Mouse (Mus musculus): ENCODE results near the gene Skiv2l. TPM values are rescaled to one million over a fixed set of nuclear protein-coding genes. Genes with fewer than 3 reads are reported as not detected.
A peak's percentile ranks its signal among the peaks of the same experiment; 100 is the strongest.
"Not testable (repeated sequence)": the region's sequence is repeated elsewhere in the genome, so short reads cannot be mapped to it uniquely, and the experiment has no call there.

Skiv2l gene
- total RNA-seq, 1 experiment, result 40.5 TPM

DNA sequence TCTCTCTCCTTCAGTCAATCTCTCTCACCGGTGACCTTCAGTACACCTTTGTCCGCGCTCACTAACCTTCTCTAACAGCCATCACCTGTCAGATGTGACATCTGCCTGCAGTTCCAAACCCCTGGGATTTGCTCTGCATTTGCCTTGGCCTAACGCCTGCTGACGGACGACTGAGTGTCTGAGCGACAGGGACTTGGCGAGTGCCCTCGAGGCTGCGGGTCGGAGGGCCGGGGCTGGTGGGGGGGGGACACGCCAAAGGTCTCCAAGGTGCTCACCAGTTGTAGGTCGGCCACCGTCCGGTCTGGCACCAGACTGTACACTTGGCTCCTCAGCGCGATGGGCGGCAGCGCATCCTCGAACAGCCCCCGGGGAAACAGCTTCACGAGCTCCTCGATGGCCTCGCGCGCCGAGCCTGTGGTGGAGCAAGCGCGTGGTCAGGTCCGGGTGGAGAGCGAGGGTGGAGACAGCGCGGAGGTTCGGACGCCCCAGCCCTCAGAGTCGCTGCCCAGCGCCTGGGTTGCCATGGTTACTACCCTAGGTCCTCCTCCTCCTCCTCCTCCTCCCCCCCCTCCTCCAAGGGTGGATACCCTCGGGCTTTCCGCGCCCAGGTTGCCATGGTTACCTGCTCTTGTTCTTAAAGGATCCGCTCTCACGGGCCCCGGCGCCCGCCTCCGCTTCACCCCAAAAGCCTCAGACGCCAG lies 13.7 kb downstream of the Skiv2l start:
- H3K4me1 ChIP-seq (ENCODE audit: control insufficient read depth in 2 of 2, insufficient read depth in 2 of 2, low read length in 2 of 2, poor library complexity in 1 of 2), result peaks cover 0 to 6% of the 10 kb centered on the region in 2 experiments; a peak in 1 of 4 replicates
- in situ Hi-C loops (cut with MboI; ENCODE audit: low sequenced_read_pairs in 2 of 2, unreplicated experiment in 2 of 2), result no loop called here
- TF ChIP-seq CHD2 (IDR thresholded peaks at IDR 0.05; ENCODE audit: low read depth, low read length) (no peak), ZC3H11A (IDR thresholded peaks at IDR 0.05; ENCODE audit: borderline replicate concordance, low read depth, low read length) (no peak), ZNF384 (IDR thresholded peaks at IDR 0.05; ENCODE audit: low read depth, low read length) (no peak), MAFK (IDR thresholded peaks at IDR 0.05; ENCODE audit: insufficient read depth, low read depth, low read length) (no peak), HCFC1 (IDR thresholded peaks at IDR 0.05; ENCODE audit: borderline replicate concordance, insufficient read depth, low read length) (no peak)
- peaks cover 29% of the 10 kb centered on the region for H3K36me3 ChIP-seq (ENCODE audit: control insufficient read depth, insufficient read depth, low read length, poor library complexity, severe bottlenecking)
- no peaks in the 10 kb centered on the region for H3K9me3 ChIP-seq (ENCODE audit: control insufficient read depth, insufficient read depth, low read depth, low read length)
- no peak overlapping the region for H3K27ac ChIP-seq (ENCODE audit: insufficient read depth, low read depth, low read length, poor library complexity, severe bottlenecking)
- peak overlapping the region; percentile 82 to 84 for H3K4me3 ChIP-seq (ENCODE audit: insufficient read depth in 1 of 2, low read depth in 1 of 2, low read length in 2 of 2, poor library complexity in 1 of 2, severe bottlenecking in 1 of 2)
- DNase-seq (ENCODE audit: low read depth, low spot score), result peak; percentile 53
- peak overlapping the region; percentile 80 for H3K9ac ChIP-seq (ENCODE audit: insufficient read depth, low read depth, low read length, poor library complexity, severe bottlenecking)

GRCm38 (mm10) chr17:34830776-34831175 lies 19.2 kb downstream of the Skiv2l start:
- H3K4me1 ChIP-seq (ENCODE audit: control insufficient read depth in 2 of 2, insufficient read depth in 2 of 2, low read length in 2 of 2, poor library complexity in 1 of 2); in situ Hi-C loops (cut with MboI; ENCODE audit: low sequenced_read_pairs in 2 of 2, unreplicated experiment in 2 of 2); H3K27ac ChIP-seq (ENCODE audit: insufficient read depth, low read depth, low read length, poor library complexity, severe bottlenecking); H3K36me3 ChIP-seq (ENCODE audit: control insufficient read depth, insufficient read depth, low read length, poor library complexity, severe bottlenecking); H3K9me3 ChIP-seq (ENCODE audit: control insufficient read depth, insufficient read depth, low read depth, low read length); DNase-seq (ENCODE audit: low read depth, low spot score); H3K4me3 ChIP-seq (ENCODE audit: insufficient read depth in 1 of 2, low read depth in 1 of 2, low read length in 2 of 2, poor library complexity in 1 of 2, severe bottlenecking in 1 of 2); H3K9ac ChIP-seq (ENCODE audit: insufficient read depth, low read depth, low read length, poor library complexity, severe bottlenecking): not testable (repeated sequence)

DNA sequence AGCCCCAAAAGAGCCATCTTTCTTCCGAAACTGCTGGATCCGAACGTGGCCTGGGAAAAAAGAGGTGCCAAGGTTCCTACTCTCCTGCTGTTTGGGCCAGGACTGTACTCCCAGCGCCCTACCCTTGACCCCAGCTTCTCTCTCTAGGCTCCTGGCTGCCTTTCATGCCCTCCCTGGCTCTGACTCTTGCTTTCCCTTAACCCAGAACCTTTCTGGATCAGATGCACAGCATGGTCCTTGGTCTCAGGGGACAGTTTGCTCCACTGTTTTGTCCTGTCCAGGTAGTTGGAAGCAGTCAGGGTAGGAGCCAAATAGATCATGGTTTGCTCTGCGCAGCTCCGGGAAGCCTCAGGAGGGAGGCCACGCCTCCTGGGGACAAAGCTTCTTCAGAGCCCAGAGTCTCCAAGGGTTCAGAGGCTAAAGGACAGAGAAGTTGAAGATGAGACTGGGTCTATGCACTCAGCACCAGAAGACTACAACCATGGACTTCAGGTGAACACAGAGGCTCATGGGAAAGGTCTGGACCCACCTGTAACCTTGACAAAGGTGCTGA lies 35.1 kb downstream of the Skiv2l start:
- in situ Hi-C loops (cut with MboI; ENCODE audit: low sequenced_read_pairs in 2 of 2, unreplicated experiment in 2 of 2), result no loop called here
- no peaks in the 10 kb centered on the region for H3K9me3 ChIP-seq (ENCODE audit: control insufficient read depth, insufficient read depth, low read depth, low read length)
- DNase-seq (ENCODE audit: low read depth, low spot score), result no peak
- H3K36me3 ChIP-seq (ENCODE audit: control insufficient read depth, insufficient read depth, low read length, poor library complexity, severe bottlenecking), result no peaks in the 10 kb centered on the region
- 0 out of 4 replicates have a peak, but pooled peaks cover 0 to 2% of the 10 kb centered on the region in 2 experiments for H3K4me1 ChIP-seq (ENCODE audit: control insufficient read depth in 2 of 2, insufficient read depth in 2 of 2, low read length in 2 of 2, poor library complexity in 1 of 2)
- no peak overlapping the region for H3K4me3 ChIP-seq (ENCODE audit: insufficient read depth in 1 of 2, low read depth in 1 of 2, low read length in 2 of 2, poor library complexity in 1 of 2, severe bottlenecking in 1 of 2)
- H3K9ac ChIP-seq (ENCODE audit: insufficient read depth, low read depth, low read length, poor library complexity, severe bottlenecking), result no peak overlapping the region
- H3K27ac ChIP-seq (ENCODE audit: insufficient read depth, low read depth, low read length, poor library complexity, severe bottlenecking), result no peak overlapping the region
- no peak for TF ChIP-seq CHD2 (IDR thresholded peaks at IDR 0.05; ENCODE audit: low read depth, low read length)
- no peak for TF ChIP-seq HCFC1 (IDR thresholded peaks at IDR 0.05; ENCODE audit: borderline replicate concordance, insufficient read depth, low read length)
- no peak for TF ChIP-seq ZNF384 (IDR thresholded peaks at IDR 0.05; ENCODE audit: low read depth, low read length)
- TF ChIP-seq ZC3H11A (IDR thresholded peaks at IDR 0.05; ENCODE audit: borderline replicate concordance, low read depth, low read length), result no peak
- no peak for TF ChIP-seq MAFK (IDR thresholded peaks at IDR 0.05; ENCODE audit: insufficient read depth, low read depth, low read length)

- H3K9me3 ChIP-seq (ENCODE audit: control insufficient read depth, insufficient read depth, low read depth, low read length); in situ Hi-C loops (cut with MboI; ENCODE audit: low sequenced_read_pairs in 2 of 2, unreplicated experiment in 2 of 2): not testable (repeated sequence)
- peak; percentile 40 for DNase-seq (ENCODE audit: low read depth, low spot score)
Measured at GRCm38 (mm10) chr17:34813747-34814146, 36.3 kb downstream of the Skiv2l start.

GRCm38 (mm10) chr17:34811275-34811674 lies 38.7 kb downstream of the Skiv2l start:
- DNase-seq (ENCODE audit: low read depth, low spot score), result no peak
- no peak overlapping the region for H3K27ac ChIP-seq (ENCODE audit: insufficient read depth, low read depth, low read length, poor library complexity, severe bottlenecking)
- H3K4me3 ChIP-seq (ENCODE audit: insufficient read depth in 1 of 2, low read depth in 1 of 2, low read length in 2 of 2, poor library complexity in 1 of 2, severe bottlenecking in 1 of 2), result no peak overlapping the region
- 0 out of 4 replicates have a peak, but pooled peaks cover 0 to 2% of the 10 kb centered on the region in 2 experiments for H3K4me1 ChIP-seq (ENCODE audit: control insufficient read depth in 2 of 2, insufficient read depth in 2 of 2, low read length in 2 of 2, poor library complexity in 1 of 2)
- no peaks in the 10 kb centered on the region for H3K9me3 ChIP-seq (ENCODE audit: control insufficient read depth, insufficient read depth, low read depth, low read length)
- H3K36me3 ChIP-seq (ENCODE audit: control insufficient read depth, insufficient read depth, low read length, poor library complexity, severe bottlenecking), result no peaks in the 10 kb centered on the region
- no peak overlapping the region for H3K9ac ChIP-seq (ENCODE audit: insufficient read depth, low read depth, low read length, poor library complexity, severe bottlenecking)
- in situ Hi-C loops (cut with MboI; ENCODE audit: low sequenced_read_pairs in 2 of 2, unreplicated experiment in 2 of 2), result no loop called here
- TF ChIP-seq CHD2 (IDR thresholded peaks at IDR 0.05; ENCODE audit: low read depth, low read length), result no peak
- TF ChIP-seq ZNF384 (IDR thresholded peaks at IDR 0.05; ENCODE audit: low read depth, low read length), result no peak
- TF ChIP-seq MAFK (IDR thresholded peaks at IDR 0.05; ENCODE audit: insufficient read depth, low read depth, low read length), result no peak
- TF ChIP-seq HCFC1 (IDR thresholded peaks at IDR 0.05; ENCODE audit: borderline replicate concordance, insufficient read depth, low read length), result no peak
- no peak for TF ChIP-seq ZC3H11A (IDR thresholded peaks at IDR 0.05; ENCODE audit: borderline replicate concordance, low read depth, low read length)

More at GRCm38 (mm10) chr17:34813747-34814146, 36.3 kb downstream of the Skiv2l start:
- H3K27ac ChIP-seq (ENCODE audit: insufficient read depth, low read depth, low read length, poor library complexity, severe bottlenecking); H3K4me3 ChIP-seq (ENCODE audit: insufficient read depth in 1 of 2, low read depth in 1 of 2, low read length in 2 of 2, poor library complexity in 1 of 2, severe bottlenecking in 1 of 2); H3K4me1 ChIP-seq (ENCODE audit: control insufficient read depth in 2 of 2, insufficient read depth in 2 of 2, low read length in 2 of 2, poor library complexity in 1 of 2); H3K9ac ChIP-seq (ENCODE audit: insufficient read depth, low read depth, low read length, poor library complexity, severe bottlenecking); H3K36me3 ChIP-seq (ENCODE audit: control insufficient read depth, insufficient read depth, low read length, poor library complexity, severe bottlenecking): not testable (repeated sequence)

- DNase-seq (ENCODE audit: low read depth, low spot score); in situ Hi-C loops (cut with MboI; ENCODE audit: low sequenced_read_pairs in 2 of 2, unreplicated experiment in 2 of 2); H3K36me3 ChIP-seq (ENCODE audit: control insufficient read depth, insufficient read depth, low read length, poor library complexity, severe bottlenecking); H3K9me3 ChIP-seq (ENCODE audit: control insufficient read depth, insufficient read depth, low read depth, low read length); H3K27ac ChIP-seq (ENCODE audit: insufficient read depth, low read depth, low read length, poor library complexity, severe bottlenecking); H3K9ac ChIP-seq (ENCODE audit: insufficient read depth, low read depth, low read length, poor library complexity, severe bottlenecking); H3K4me3 ChIP-seq (ENCODE audit: insufficient read depth in 1 of 2, low read depth in 1 of 2, low read length in 2 of 2, poor library complexity in 1 of 2, severe bottlenecking in 1 of 2); H3K4me1 ChIP-seq (ENCODE audit: control insufficient read depth in 2 of 2, insufficient read depth in 2 of 2, low read length in 2 of 2, poor library complexity in 1 of 2): not testable (repeated sequence)
Measured at GRCm38 (mm10) chr17:34810811-34811210, 39.2 kb downstream of the Skiv2l start.

DNA sequence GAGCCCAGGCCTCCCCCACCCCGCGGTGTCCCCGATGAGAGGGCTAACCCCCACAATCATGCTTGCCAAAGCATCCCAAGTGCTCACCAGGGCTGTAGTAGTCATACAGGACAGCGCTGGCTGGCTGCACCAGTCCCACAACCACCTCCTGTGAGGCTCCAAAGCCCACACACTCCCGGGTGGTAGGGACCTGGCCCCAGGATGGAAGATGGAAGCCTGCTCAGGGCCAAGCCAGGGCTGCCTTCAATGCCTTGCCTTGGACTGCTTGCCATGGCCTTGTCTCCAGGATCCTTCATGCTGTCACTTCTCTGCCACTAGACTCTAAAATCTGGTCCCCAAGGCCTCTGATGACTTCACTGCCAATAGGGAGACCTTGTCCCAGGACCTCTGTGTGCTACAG lies 39.6 kb downstream of the Skiv2l start:
- H3K36me3 ChIP-seq (ENCODE audit: control insufficient read depth, insufficient read depth, low read length, poor library complexity, severe bottlenecking); H3K9me3 ChIP-seq (ENCODE audit: control insufficient read depth, insufficient read depth, low read depth, low read length); H3K9ac ChIP-seq (ENCODE audit: insufficient read depth, low read depth, low read length, poor library complexity, severe bottlenecking); H3K4me3 ChIP-seq (ENCODE audit: insufficient read depth in 1 of 2, low read depth in 1 of 2, low read length in 2 of 2, poor library complexity in 1 of 2, severe bottlenecking in 1 of 2); H3K27ac ChIP-seq (ENCODE audit: insufficient read depth, low read depth, low read length, poor library complexity, severe bottlenecking); H3K4me1 ChIP-seq (ENCODE audit: control insufficient read depth in 2 of 2, insufficient read depth in 2 of 2, low read length in 2 of 2, poor library complexity in 1 of 2); in situ Hi-C loops (cut with MboI; ENCODE audit: low sequenced_read_pairs in 2 of 2, unreplicated experiment in 2 of 2); DNase-seq (ENCODE audit: low read depth, low spot score): not testable (repeated sequence)

Measured in ES-E14 (cell line).